Comparison of ENCODE assay signal across 8 mouse cellular contexts in genomic region chr9:109073661-109074573, GRCm38 (mm10). TPM values are rescaled to one million over a fixed set of nuclear protein-coding genes. Genes with fewer than 3 reads are reported as not detected.
DNase-seq lines count a peak whose midpoint lies in the region; ATAC-seq and TF ChIP-seq lines count a peak whose summit lies in the region.

TSS of gene Atrip (minus strand) at chr9:109074124.

- peak within 1 kb of the TSS; percentile 71 for H3K27ac ChIP-seq in cerebellum, adult 2 months (ENCODE audit: insufficient read depth, low read length)
- H3K27ac ChIP-seq in lung, embryonic 14.5 days (ENCODE audit: low read depth), result peak within 1 kb of the TSS; percentile 65

- H3K9me3 ChIP-seq in lung, embryonic 14.5 days (ENCODE audit: low read depth, low read length), result no peaks in the 10 kb centered on the region

- TF ChIP-seq CTCF in cerebellum, adult 2 months (IDR thresholded peaks at IDR 0.05; ENCODE audit: borderline replicate concordance, insufficient read depth, low read depth, low read length), result no peak
- TF ChIP-seq CTCF in lung, embryonic 14.5 days (IDR thresholded peaks at IDR 0.05; ENCODE audit: low read depth), result no peak

- no peaks in the 10 kb centered on the region for H3K4me1 ChIP-seq in cerebellum, adult 2 months (ENCODE audit: control insufficient read depth, insufficient read depth, low read length)
- 0 out of 2 replicates have a peak, but pooled peaks cover 11% of the 10 kb centered on the region for H3K4me1 ChIP-seq in lung, embryonic 14.5 days (ENCODE audit: insufficient read depth)

- TF ChIP-seq POLR2A in cerebellum, adult 2 months (IDR thresholded peaks at IDR 0.05; ENCODE audit: borderline replicate concordance, insufficient read depth, low read length), result peak; percentile 96

- under 1% methylated on average over 57 of the region's 57 CpGs for WGBS in cerebellum, adult 2 months
- under 1% methylated on average over 57 of the region's 57 CpGs for WGBS in lung, embryonic 14.5 days

- H3K4me3 ChIP-seq in cerebellum, adult 2 months (replicated peaks; ENCODE audit: insufficient read depth, low read depth, low read length), result peak within 1 kb of the TSS; percentile 96
- H3K4me3 ChIP-seq in lung, embryonic 14.5 days (ENCODE audit: low read depth, low read length), result peak within 1 kb of the TSS; percentile 81

- no peaks in the 10 kb centered on the region for H3K27me3 ChIP-seq in cerebellum, adult 2 months (ENCODE audit: control insufficient read depth, insufficient read depth, low read length)
- no peaks in the 10 kb centered on the region for H3K27me3 ChIP-seq in lung, embryonic 14.5 days (ENCODE audit: insufficient read depth, low read length)

- peak; percentile 100 for ATAC-seq in lung, embryonic 14.5 days (ENCODE audit: insufficient read depth)
- ATAC-seq in neutrophil, adult 5-6 weeks (ENCODE audit: extremely low read depth, insufficient number of reproducible peaks, low FRiP score, poor library complexity, severe bottlenecking), result peak; percentile 97

- peak; percentile 76 for DNase-seq in MEL-GATA-1-ER (ENCODE audit: extremely low read depth, low read depth)
- peak; percentile 94 to 95 for DNase-seq in cerebellum, adult 2 months
- DNase-seq in forelimb bud, embryonic 11.5 days (ENCODE audit: low read depth, low spot score), result peak; percentile 89
- DNase-seq in heart, postnatal 4 days, result peak; percentile 92
- peak; percentile 91 to 93 for DNase-seq in layer of hippocampus, adult 8-10 months (ENCODE audit: low spot score in 2 of 2)
- DNase-seq in lung, embryonic 14.5 days, result peak; percentile 95
- DNase-seq in testis, postnatal 14 days (ENCODE audit: low spot score), result peak; percentile 93

- H3K36me3 ChIP-seq in lung, embryonic 14.5 days (ENCODE audit: insufficient read depth), result peaks cover 34% of the 10 kb centered on the region

- H3K9ac ChIP-seq in lung, embryonic 14.5 days, result peak within 1 kb of the TSS; percentile 89

- peak within 1 kb of the TSS; percentile 94 for H3K4me2 ChIP-seq in lung, embryonic 14.5 days

RNA-seq across cellular contexts. Expression of gene Atrip, which starts in this region (rescaled TPM):
- 38.0 and 39.1 TPM in 2 replicates for polyA plus RNA-seq in cerebellum, adult 2 months (2012; rRNA removed)
- total RNA-seq in heart, postnatal 4 days (2021), result 10 to 100 TPM; 10.4 to 11.1 TPM
- 10 to 100 TPM; 26.3 to 31.2 (median 28.3) TPM for total RNA-seq in layer of hippocampus, adult 8-10 months (2022)
- 24.5 and 27.6 TPM in 2 replicates for polyA plus RNA-seq in lung, embryonic 14.5 days (2014; fragmentation: Nextera tagmentation; extraction: Ambion mirVana)
- total RNA-seq in neutrophil, adult 5-6 weeks (2017), result 15.9 and 22.6 TPM in 2 replicates

Comparison
In these comparisons a context has a peak if more than half of its experiments do, and no peak if none do; other contexts are left out.
1. Peak in every context shown above with its lines: DNase-seq, ATAC-seq, H3K4me3 ChIP-seq and H3K27ac ChIP-seq.